Mouse (Mus musculus) layer of hippocampus, adult 8-10 months (tissue): ENCODE measurements around the gene Ppp1r12b. TPM values are rescaled to one million over a fixed set of nuclear protein-coding genes. Genes with fewer than 3 reads are reported as not detected.

Source experiments
- DNase-seq, 2 experiments: peaks; one replicate each; pipeline ENCODE4 v3.0.0; 2022; ENCODE audit warnings: low spot score in 2 of 2
- total RNA-seq, 4 experiments: library from RNA; stranded (reverse); gene quantifications; 2 replicates each; pipeline ENCODE4 v1.2.4; 2022

The Ppp1r12b gene
- total RNA-seq, 4 experiments from 2014 or later, result 66.6 to 80.1 (median 73.2) TPM

DNA sequence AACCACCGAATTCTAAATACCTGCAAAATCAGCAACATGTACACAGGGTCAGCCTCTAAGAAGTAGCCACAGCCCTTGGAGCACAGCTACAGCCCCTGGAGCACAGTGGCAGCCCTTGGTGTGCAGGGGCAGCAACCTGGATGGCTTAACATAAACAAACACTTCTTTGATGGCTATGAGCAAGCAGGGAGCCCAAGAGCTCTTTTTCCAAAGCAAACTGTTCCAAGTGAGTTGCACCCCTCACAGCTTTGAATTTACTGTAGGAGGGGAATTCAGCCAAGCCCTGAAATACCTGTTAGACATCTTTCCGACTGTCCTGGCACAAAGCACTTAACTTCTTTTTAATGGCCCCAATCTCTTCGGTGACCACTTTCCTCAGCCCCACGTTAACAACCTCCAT is 14.9 kb downstream of the Ppp1r12b start:
- DNase-seq, result no peak

GRCm38 (mm10) chr1:134938233-134938632 is 17.5 kb downstream of the Ppp1r12b start:
- DNase-seq, result no peak

DNA sequence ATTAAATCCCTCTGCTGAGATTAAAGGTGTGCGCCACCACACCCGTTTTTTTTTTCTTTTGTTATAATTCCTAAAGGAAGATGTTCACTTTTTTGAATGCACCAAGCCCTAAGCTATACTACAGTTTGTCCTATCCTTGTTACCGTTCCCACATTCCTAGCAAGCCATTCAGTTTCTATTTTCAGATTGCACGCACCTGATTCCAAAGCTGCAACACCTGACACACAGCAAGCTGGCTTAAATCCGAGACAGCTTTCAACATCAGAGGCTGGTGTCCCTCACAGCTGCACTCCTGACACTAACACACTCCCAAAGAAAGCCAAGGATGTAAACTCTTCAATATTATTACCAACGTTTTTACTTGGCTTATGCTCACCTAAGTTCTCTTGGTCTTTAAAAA is 19.4 kb downstream of the Ppp1r12b start:
- no peak for DNase-seq

GRCm38 (mm10) chr1:134932431-134932830 is 23.3 kb downstream of the Ppp1r12b start:
- DNase-seq, result no peak

DNA sequence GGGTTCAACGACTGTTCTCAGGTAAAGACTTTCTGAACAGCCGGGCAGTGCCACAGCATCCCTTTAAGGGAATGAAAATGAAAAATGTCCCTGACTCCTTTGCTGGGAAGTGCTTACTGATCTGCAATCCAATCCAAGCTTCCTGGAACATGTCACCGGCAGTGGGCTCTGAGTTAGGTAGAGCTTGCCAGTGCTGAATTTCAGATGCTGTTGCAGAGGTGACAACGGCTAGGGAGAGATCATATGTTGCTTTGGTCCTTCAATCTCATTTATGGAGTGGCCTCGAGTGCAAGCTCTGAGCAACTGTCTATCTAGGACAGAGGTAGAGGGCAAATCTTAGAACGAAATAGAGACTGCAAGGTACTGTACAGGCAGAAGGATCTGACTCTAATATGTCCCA is 36.7 kb downstream of the Ppp1r12b start:
- DNase-seq, result no peak

- no peak for DNase-seq
These were observed 40.3 kb downstream of the Ppp1r12b start for GRCm38 (mm10) chr1:134915421-134915820.

DNA sequence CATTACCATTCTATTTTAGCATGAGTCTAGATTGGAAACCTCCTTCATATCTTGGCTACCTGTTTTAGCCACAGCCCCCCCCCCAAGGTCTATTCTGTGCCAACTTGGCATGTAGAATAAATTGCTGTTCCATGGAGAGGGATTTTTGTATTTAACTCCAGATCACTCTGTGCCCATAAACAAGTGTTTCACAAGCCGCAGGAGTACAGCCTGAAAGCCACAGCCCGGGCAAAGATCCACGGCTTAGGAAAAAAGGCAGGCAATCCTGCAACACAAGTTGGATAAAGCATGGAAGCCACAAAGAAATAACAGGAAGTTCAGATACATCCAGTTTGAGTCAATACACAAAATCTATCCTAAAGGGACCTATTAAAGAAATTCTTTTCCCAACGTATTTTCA is 42.2 kb downstream of the Ppp1r12b start:
- DNase-seq, result peak in 1 of 2 experiments; percentile 31

- no peak for DNase-seq
These were observed 43.9 kb downstream of the Ppp1r12b start for GRCm38 (mm10) chr1:134911892-134912291.

GRCm38 (mm10) chr1:134910037-134910436 is 45.7 kb downstream of the Ppp1r12b start:
- no peak for DNase-seq

DNA sequence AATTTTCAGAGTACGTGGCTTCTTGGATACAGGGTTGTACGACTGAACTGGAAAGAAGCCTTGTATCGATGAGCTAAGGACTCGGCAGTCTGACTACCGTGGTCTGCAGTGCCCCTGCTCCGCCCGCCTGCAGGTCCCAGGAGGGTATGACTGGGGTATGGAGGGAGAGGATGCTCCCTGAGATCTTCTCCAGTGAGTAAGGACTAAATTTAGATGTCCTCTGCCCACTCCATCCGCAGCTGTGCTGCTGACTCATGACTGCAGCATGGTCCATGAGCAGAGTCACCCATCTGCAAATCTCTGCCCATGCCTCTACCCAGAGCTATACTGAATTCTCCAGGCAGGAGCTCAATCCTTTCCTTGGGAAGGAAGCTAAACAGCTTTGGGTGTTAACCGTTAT is 46.3 kb downstream of the Ppp1r12b start:
- peak; percentile 60 to 69 for DNase-seq

GRCm38 (mm10) chr1:134902051-134902619 is 53.6 kb downstream of the Ppp1r12b start:
- DNase-seq, result no peak

DNA sequence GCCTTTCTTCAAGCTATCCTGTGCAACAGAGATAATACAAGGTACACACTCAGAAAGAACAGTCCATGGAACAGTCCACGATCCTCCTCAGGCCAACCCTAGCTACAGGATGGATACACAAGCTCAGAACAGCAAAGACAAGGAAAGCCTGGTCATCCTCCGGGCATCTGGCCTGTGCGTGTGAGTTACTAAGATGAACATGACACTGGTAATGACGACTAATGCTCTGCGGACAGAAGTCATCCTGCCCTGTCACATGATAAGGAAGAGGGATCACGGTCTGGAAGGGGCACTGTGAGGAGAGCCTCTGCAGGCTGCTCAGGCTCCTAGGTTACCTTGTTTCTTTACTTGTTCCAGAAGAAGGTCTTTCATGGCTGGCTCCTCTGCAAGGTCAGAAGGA is 59.7 kb downstream of the Ppp1r12b start:
- DNase-seq, result no peak

GRCm38 (mm10) chr1:134894803-134895202 is 60.9 kb downstream of the Ppp1r12b start:
- DNase-seq, result no peak

DNA sequence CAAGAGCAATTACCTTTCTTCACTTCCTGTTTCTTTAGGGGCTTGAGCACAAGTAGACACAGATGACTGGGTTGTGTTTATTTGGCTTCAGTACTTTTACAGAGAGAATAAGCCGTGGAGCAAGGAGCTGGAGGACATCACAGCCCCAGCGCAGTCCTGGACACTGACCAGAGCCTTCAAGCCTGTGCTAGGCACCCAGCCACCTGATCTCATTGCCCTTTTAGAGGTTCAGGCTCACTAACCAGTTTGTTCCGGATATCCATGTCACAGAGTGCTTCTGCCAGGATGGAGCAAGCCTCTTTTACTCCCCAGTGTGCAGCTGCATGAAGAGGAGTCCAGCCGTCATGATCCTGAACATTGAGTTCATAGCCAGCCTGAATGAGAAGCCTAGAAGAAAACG is 63.8 kb downstream of the Ppp1r12b start:
- no peak for DNase-seq

GRCm38 (mm10) chr1:134889629-134890028 is 66.1 kb downstream of the Ppp1r12b start:
- peak in 1 of 2 experiments; percentile 28 for DNase-seq

DNA sequence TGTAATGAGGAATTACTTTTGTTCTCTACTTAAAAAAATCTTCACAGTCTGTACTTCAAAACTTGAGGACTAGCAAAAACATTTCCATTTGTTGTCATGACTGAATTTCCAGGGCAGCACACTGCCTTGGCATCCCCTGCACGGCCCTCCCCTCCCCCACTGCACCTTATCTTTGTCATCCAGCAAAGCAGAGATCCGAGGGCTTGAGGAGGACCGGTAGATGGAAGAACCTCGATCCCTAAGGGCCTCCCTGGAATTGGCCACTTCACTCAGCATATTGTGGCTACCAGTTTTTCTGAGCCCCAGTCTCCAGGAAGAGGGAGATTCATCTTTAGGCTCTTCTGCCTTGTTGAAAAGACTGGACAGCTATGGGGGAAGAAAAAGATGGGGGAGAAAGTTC is 79.9 kb downstream of the Ppp1r12b start:
- DNase-seq, result no peak

- no peak for DNase-seq
These were observed 83.1 kb downstream of the Ppp1r12b start for GRCm38 (mm10) chr1:134872678-134873077.

DNA sequence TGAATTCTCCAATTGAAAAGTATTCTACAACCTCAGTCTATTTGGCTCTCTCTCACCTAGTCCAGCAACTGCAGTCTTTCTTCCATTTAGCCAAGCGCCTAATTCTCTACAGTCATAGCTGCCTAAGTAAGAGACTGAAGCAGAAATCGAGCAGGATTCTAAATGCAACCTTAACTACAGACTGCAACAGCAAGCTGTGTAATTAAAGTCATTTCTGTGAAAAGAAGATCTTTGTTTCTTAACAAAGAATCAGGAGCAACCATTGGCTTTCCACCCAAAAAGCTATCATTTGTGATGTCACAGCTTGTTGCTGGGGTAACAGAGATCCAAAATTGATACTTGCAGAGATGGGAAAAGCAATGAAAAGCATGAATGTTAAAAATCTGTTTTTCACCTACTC is 89.3 kb downstream of the Ppp1r12b start:
- no peak for DNase-seq

DNA sequence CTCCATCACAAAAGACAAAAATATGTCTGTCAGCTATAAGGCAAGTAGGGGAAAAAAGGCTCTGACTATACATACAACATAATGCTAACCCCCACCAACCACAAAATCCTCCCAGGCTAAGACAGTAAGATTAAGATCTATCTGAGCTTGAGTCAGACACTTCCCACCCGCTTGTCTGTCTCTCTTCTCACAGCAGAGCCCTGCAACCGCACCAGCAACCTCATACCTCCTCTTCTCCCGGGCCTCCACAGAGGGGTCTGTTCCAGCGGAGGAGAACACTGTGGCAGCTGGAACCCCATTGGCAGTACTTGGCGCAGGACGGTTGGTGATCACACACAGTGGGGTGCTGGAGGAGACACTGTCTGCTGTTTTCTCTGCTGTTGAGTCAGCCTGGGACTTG is 90.2 kb downstream of the Ppp1r12b start:
- no peak for DNase-seq

- DNase-seq, result no peak
These were observed 95.2 kb downstream of the Ppp1r12b start for GRCm38 (mm10) chr1:134860538-134860937.

- peak in 1 of 2 experiments; percentile 30 for DNase-seq
These were observed 97.2 kb downstream of the Ppp1r12b start for GRCm38 (mm10) chr1:134858344-134859053.

- DNase-seq, result peak; percentile 59 to 88
These were observed 101.3 kb downstream of the Ppp1r12b start for GRCm38 (mm10) chr1:134854325-134854982.

DNA sequence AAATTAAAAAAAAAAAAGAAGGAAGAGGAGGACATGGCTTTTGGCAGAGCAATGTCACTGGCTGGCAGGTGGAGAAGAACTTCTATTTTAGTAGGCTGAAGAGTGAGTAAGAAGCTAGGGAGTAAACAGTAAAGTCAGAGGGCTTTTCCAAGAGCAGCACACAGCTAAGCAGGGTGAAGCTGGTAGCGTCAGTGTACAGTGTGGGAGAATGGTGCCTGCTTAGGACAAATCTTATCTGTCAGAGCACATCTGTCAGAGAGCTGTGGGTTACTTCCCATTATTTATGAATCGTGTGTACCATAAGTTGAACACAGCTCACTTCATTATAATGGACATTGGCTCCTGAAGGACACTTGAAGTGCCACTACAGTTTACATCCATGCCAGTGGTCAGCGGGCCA is 102.9 kb downstream of the Ppp1r12b start:
- DNase-seq, result no peak
